In genomic region chr11:88235221-88236203, GRCm38 (mm10) we compare ENCODE assay signal across 8 mouse cellular contexts. TPM values are rescaled to one million over a fixed set of nuclear protein-coding genes. Genes with fewer than 3 reads are reported as not detected.
DNase-seq lines count a peak whose midpoint lies in the region; ATAC-seq lines count a peak whose summit lies in the region.

No protein-coding gene starts in this region.

- H3K27me3 ChIP-seq in forebrain, embryonic 12.5 days = peaks cover 42% of the 10 kb centered on the region
- H3K27me3 ChIP-seq in limb, embryonic 10.5 days (ENCODE audit: low read depth, poor library complexity, severe bottlenecking) = no peaks in the 10 kb centered on the region
- H3K27me3 ChIP-seq in midbrain, embryonic 11.5 days (ENCODE audit: control insufficient read depth, insufficient read depth, low read length) = no peaks in the 10 kb centered on the region

- intact Hi-C loops in heart, postnatal 36 days (cut with DNase I) = no loop called here

- peak overlapping the region; percentile 35 for H3K4me2 ChIP-seq in forebrain, embryonic 12.5 days
- peak overlapping the region; percentile 36 for H3K4me2 ChIP-seq in midbrain, embryonic 11.5 days

- 3% methylated on average over 23 of the region's 23 CpGs for WGBS in forebrain, embryonic 12.5 days
- WGBS in limb, embryonic 10.5 days = 16% methylated on average over 23 of the region's 23 CpGs
- WGBS in midbrain, embryonic 11.5 days = 5% methylated on average over 23 of the region's 23 CpGs

- H3K36me3 ChIP-seq in forebrain, embryonic 12.5 days (replicated peaks) = no peaks in the 10 kb centered on the region
- H3K36me3 ChIP-seq in limb, embryonic 10.5 days = no peaks in the 10 kb centered on the region
- no peaks in the 10 kb centered on the region for H3K36me3 ChIP-seq in midbrain, embryonic 11.5 days (ENCODE audit: control insufficient read depth, insufficient read depth, low read length)

- DNase-seq in 3T3-L1 (ENCODE audit: low read depth, low spot score) (peak; percentile 90), ZHBTc4 (ENCODE audit: low read depth, low spot score) (peak; percentile 51)
- DNase-seq in heart, postnatal 36 days = peak; percentile 47 to 58
- DNase-seq in limb, embryonic 10.5 days (ENCODE audit: low spot score) = peak; percentile 67
- DNase-seq in midbrain, embryonic 11.5 days (ENCODE audit: low spot score, missing footprints) = peak; percentile 95
- DNase-seq in urinary bladder, postnatal 36 days (ENCODE audit: low spot score in 2 of 2) = peak; percentile 50 to 70

- H3K27ac ChIP-seq in forebrain, embryonic 12.5 days = peak overlapping the region; percentile 79
- peak overlapping the region; percentile 88 for H3K27ac ChIP-seq in limb, embryonic 10.5 days
- peak overlapping the region; percentile 80 for H3K27ac ChIP-seq in midbrain, embryonic 11.5 days (ENCODE audit: low read depth, low read length)

- no peak overlapping the region for H3K9ac ChIP-seq in forebrain, embryonic 12.5 days
- H3K9ac ChIP-seq in midbrain, embryonic 11.5 days (ENCODE audit: low read length) = peak overlapping the region; percentile 42; the same call in 1 of the 2 replicates

- no peaks in the 10 kb centered on the region for H3K9me3 ChIP-seq in forebrain, embryonic 12.5 days
- H3K9me3 ChIP-seq in limb, embryonic 10.5 days (replicated peaks) = no peaks in the 10 kb centered on the region
- H3K9me3 ChIP-seq in midbrain, embryonic 11.5 days (ENCODE audit: control insufficient read depth, low read length) = no peaks in the 10 kb centered on the region

- peak; percentile 18; the same call in 1 of the 2 replicates for ATAC-seq in forebrain, embryonic 12.5 days (ENCODE audit: low FRiP score)
- ATAC-seq in midbrain, embryonic 11.5 days (ENCODE audit: low FRiP score) = peak; percentile 66
- ATAC-seq in erythroid progenitor cell, adult 5-6 weeks (replicated peaks; ENCODE audit: low FRiP score, poor library complexity, severe bottlenecking) = no peak

- H3K4me3 ChIP-seq in forebrain, embryonic 12.5 days (replicated peaks) = no peak overlapping the region
- peak overlapping the region; percentile 35 for H3K4me3 ChIP-seq in limb, embryonic 10.5 days
- H3K4me3 ChIP-seq in midbrain, embryonic 11.5 days (ENCODE audit: low read depth, low read length) = no peak overlapping the region

- peaks cover 74% of the 10 kb centered on the region for H3K4me1 ChIP-seq in forebrain, embryonic 12.5 days
- H3K4me1 ChIP-seq in limb, embryonic 10.5 days = peaks cover 55% of the 10 kb centered on the region
- peaks cover 52% of the 10 kb centered on the region for H3K4me1 ChIP-seq in midbrain, embryonic 11.5 days (ENCODE audit: control insufficient read depth, insufficient read depth, low read length)

RNA-seq across cellular contexts. Expression of gene Mrps23, which starts 31.3 kb away (rescaled TPM):
- 62.0 and 67.5 TPM in 2 replicates for polyA plus RNA-seq in forebrain, embryonic 12.5 days (2016; fragmentation: Nextera tagmentation; extraction: Ambion mirVana)
- 100 to 1,000 TPM; 273 to 312 TPM for total RNA-seq in heart, postnatal 36 days (2021)
- polyA plus RNA-seq in limb, embryonic 10.5 days (2016; fragmentation: Nextera tagmentation; extraction: Ambion mirVana) = 57.9 and 68.1 TPM in 2 replicates
- 88.8 TPM in 2 replicates for polyA plus RNA-seq in midbrain, embryonic 11.5 days (2014; fragmentation: Nextera tagmentation; extraction: Ambion mirVana)
- 18.7 and 24.3 TPM in 2 replicates for total RNA-seq in erythroid progenitor cell, adult 5-6 weeks (2015; ENCODE audit: low replicate concordance)
- total RNA-seq in erythroid progenitor cell, adult 5-6 weeks (2017; ENCODE audit: low replicate concordance) = 15.8 and 23.1 TPM in 2 replicates

RNA-seq across cellular contexts. Expression of gene Ccdc182, which starts 58.3 kb away (rescaled TPM):
- 0.38 and 0.42 TPM in 2 replicates for polyA plus RNA-seq in forebrain, embryonic 12.5 days (2016; fragmentation: Nextera tagmentation; extraction: Ambion mirVana)
- not detected for total RNA-seq in heart, postnatal 36 days (2021)
- not detected in 2 replicates for polyA plus RNA-seq in limb, embryonic 10.5 days (2016; fragmentation: Nextera tagmentation; extraction: Ambion mirVana)
- polyA plus RNA-seq in midbrain, embryonic 11.5 days (2014; fragmentation: Nextera tagmentation; extraction: Ambion mirVana) = 9.1 and 9.5 TPM in 2 replicates
- total RNA-seq in erythroid progenitor cell, adult 5-6 weeks (2015; ENCODE audit: low replicate concordance) = not detected in 2 replicates
- not detected in 2 replicates for total RNA-seq in erythroid progenitor cell, adult 5-6 weeks (2017; ENCODE audit: low replicate concordance)
